Mouse (Mus musculus): Measurements from ENCODE around the gene Olfr1454. TPM values are rescaled to one million over a fixed set of nuclear protein-coding genes. Genes with fewer than 3 reads are reported as not detected.

The Olfr1454 gene
- total RNA-seq (2021) = not detected
- long read RNA-seq = 0 reads

GRCm38 (mm10) chr19:13060310-13060709 is at the start of gene Olfr1454:
Olfr1454 (plus strand) TSS chr19:13060610.
- DNase-seq (ENCODE audit: low spot score in 2 of 2) = no peak

GRCm38 (mm10) chr19:13028227-13028626 is 32.2 kb upstream of the Olfr1454 start, which contains the start of gene Olfr1453:
Olfr1453 (minus strand) TSS chr19:13028327.
- DNase-seq (ENCODE audit: low spot score in 2 of 2) = no peak

GRCm38 (mm10) chr19:13093908-13094307 is 33.5 kb downstream of the Olfr1454 start:
- DNase-seq (ENCODE audit: low spot score in 2 of 2) = no peak

GRCm38 (mm10) chr19:13097791-13098190 is 37.4 kb downstream of the Olfr1454 start, which contains the start of gene Olfr1457:
Olfr1457 (minus strand) TSS chr19:13097891.
- no peak for DNase-seq (ENCODE audit: low spot score in 2 of 2)

GRCm38 (mm10) chr19:13106675-13107074 is 46.3 kb downstream of the Olfr1454 start, which contains the start of gene Olfr1458:
Olfr1458 (minus strand) TSS chr19:13106775.
- no peak for DNase-seq (ENCODE audit: low spot score in 2 of 2)

Other genes starting within 250 kb of the Olfr1454 start
- not detected for gene Gm5244, start 213.9 kb upstream of the Olfr1454 start, total RNA-seq (2021)
- gene Olfr1444, start 203.3 kb upstream of the Olfr1454 start, total RNA-seq (2021) = not detected
- not detected for gene Olfr1445, start 176.8 kb upstream of the Olfr1454 start, total RNA-seq (2021)
- gene Olfr1446, start 167.1 kb upstream of the Olfr1454 start, total RNA-seq (2021) = not detected
- not detected for gene Olfr1447, start 156.9 kb upstream of the Olfr1454 start, total RNA-seq (2021)
- gene Olfr1448, start 136.2 kb upstream of the Olfr1454 start, total RNA-seq (2021) = not detected
- not detected for gene Olfr1449, start 129.8 kb upstream of the Olfr1454 start, total RNA-seq (2021)
- not detected for gene Olfr1450, start 110.4 kb upstream of the Olfr1454 start, total RNA-seq (2021)
- not detected for gene Olfr1451, start 65.6 kb upstream of the Olfr1454 start, total RNA-seq (2021)
- not detected for gene Olfr1453, start 32.3 kb upstream of the Olfr1454 start, total RNA-seq (2021)
- not detected for gene Olfr1457, start 37.3 kb downstream of the Olfr1454 start, total RNA-seq (2021)
- not detected for gene Olfr1458, start 46.2 kb downstream of the Olfr1454 start, total RNA-seq (2021)
- under 1 TPM; 0.17 to 0.18 TPM for gene Olfr1459, start 88.9 kb downstream of the Olfr1454 start, total RNA-seq (2021)
- gene Olfr1461, start 102.4 kb downstream of the Olfr1454 start, total RNA-seq (2021) = not detected
- gene Olfr1462, start 125.1 kb downstream of the Olfr1454 start, total RNA-seq (2021) = not detected
- not detected for gene Olfr1463, start 170.7 kb downstream of the Olfr1454 start, total RNA-seq (2021)

Measured in layer of hippocampus, adult 18-20 months (tissue).